Mouse (Mus musculus) limb, embryonic 14.5 days (tissue): ENCODE results near the gene Plekha5. TPM values are rescaled to one million over a fixed set of nuclear protein-coding genes. Genes with fewer than 3 reads are reported as not detected.
A peak's percentile ranks its signal among the peaks of the same experiment; 100 is the strongest.
"Not testable (repeated sequence)": the region's sequence is repeated elsewhere in the genome, so short reads cannot be mapped to it uniquely, and the experiment has no call there.

Source experiments
- ATAC-seq: fragments of 200-750 bp; cut with Nextera tagmentation; 2 replicates; pipeline ENCODE4 v1.8.0; 2017; ENCODE audit warnings: low read depth, moderate number of reproducible peaks, moderate TSS enrichment; ENCODE audit not compliant: low FRiP score
- DNase-seq: peaks from one replicate; pipeline ENCODE4 v3.0.0-alpha.2; 2015; ENCODE audit warnings: low spot score
- H3K27ac ChIP-seq: fragments of 300-500 bp; sonication (generic); replicated peaks from 2 replicates; pipeline ENCODE4 v1.5.1; 2014; ENCODE audit warnings: low read depth, mild to moderate bottlenecking, low read length, moderate library complexity, mixed read lengths
- H3K27me3 ChIP-seq: fragments of 300-500 bp; sonication (generic); 2 replicates; pipeline ENCODE4 v1.6.1; 2014; ENCODE audit warnings: low read length, mixed read lengths; ENCODE audit not compliant: control insufficient read depth, insufficient read depth
- H3K36me3 ChIP-seq: fragments of 300-500 bp; sonication (generic); 2 replicates; pipeline ENCODE4 v1.6.1; 2014; ENCODE audit warnings: mild to moderate bottlenecking, low read length, moderate library complexity, mixed read lengths; ENCODE audit not compliant: control insufficient read depth, insufficient read depth
- H3K4me1 ChIP-seq: fragments of 300-500 bp; sonication (generic); 2 replicates; pipeline ENCODE4 v1.6.1; 2014; ENCODE audit warnings: antibody characterized with exemption, low read length, mixed read lengths; ENCODE audit not compliant: control insufficient read depth, insufficient read depth
- H3K4me2 ChIP-seq: fragments of 300-500 bp; sonication (generic); replicated peaks from 2 replicates; pipeline ENCODE4 v1.6.1; 2014; ENCODE audit warnings: low read depth, mild to moderate bottlenecking, low read length, moderate library complexity; ENCODE audit not compliant: severe bottlenecking
- H3K4me3 ChIP-seq: fragments of 300-500 bp; sonication (generic); replicated peaks from 2 replicates; pipeline ENCODE4 v1.5.1; 2014; ENCODE audit warnings: low read length
- H3K9ac ChIP-seq: fragments of 300-500 bp; sonication (generic); 2 replicates; pipeline ENCODE4 v1.6.1; 2014; ENCODE audit warnings: mild to moderate bottlenecking, low read depth, low read length, moderate library complexity; ENCODE audit not compliant: severe bottlenecking
- H3K9me3 ChIP-seq: fragments of 300-500 bp; sonication (generic); 2 replicates; pipeline ENCODE4 v1.6.1; 2016; ENCODE audit warnings: low read length; ENCODE audit not compliant: control insufficient read depth
- POLR2A ChIP-seq: fragments of 200-500 bp; IDR thresholded peaks from 2 replicates; pipeline ENCODE4 v1.8.0; 2012; ENCODE audit warnings: inconsistent platforms, mild to moderate bottlenecking, moderate library complexity, borderline replicate concordance; ENCODE audit not compliant: insufficient read depth, insufficient read length; ENCODE audit errors: extremely low read depth
- WGBS: fragments of 180-500 bp; shearing (Covaris S2); extraction: QIAGEN DNeasy Blood & Tissue Kit; methylation state at CpG from one replicate; pipeline ENCODE4 v1.1.7; 2014; 5-methylcytosine and 5-hydroxymethylcytosine counted together
- polyA plus RNA-seq, 2 experiments: library from polyadenylated mRNA; depleted of rRNA in 1 of 2; stranded (reverse) in 1 of 2; unstranded in 1 of 2; fragments of >200 nt; fragmentation: Nextera tagmentation in 1 of 2; extraction: Ambion mirVana in 1 of 2; gene quantifications; 2 replicates each; pipeline versions ENCODE4 v1.2.1 to v1.2.3; 2012 to 2014

Plekha5 gene
- polyA plus RNA-seq, 2 experiments = 50.8 to 87.2 TPM

- Histone ChIP-seq H3K4me3 (no peak overlapping the region), H3K9ac (peak overlapping the region; percentile 28; the same call in 1 of the 2 replicates), H3K9me3 (no peaks in the 10 kb centered on the region), H3K4me1 (peaks cover 32% of the 10 kb centered on the region), H3K4me2 (no peak overlapping the region; the same call in 1 of the 2 replicates), H3K36me3 (no peaks in the 10 kb centered on the region), H3K27me3 (no peaks in the 10 kb centered on the region), H3K27ac (peak overlapping the region; percentile 9)
- DNase-seq (no peak), ATAC-seq (no peak)
- no peak for TF ChIP-seq POLR2A
- 77% methylated on average over 18 of the region's 18 CpGs for WGBS
Observed at GRCm38 (mm10) chr6:140490921-140491537, 67.2 kb downstream of the Plekha5 start.

- Histone ChIP-seq H3K4me2 (no peak overlapping the region), H3K27me3 (no peaks in the 10 kb centered on the region), H3K27ac (no peak overlapping the region), H3K4me1 (peaks cover 27% of the 10 kb centered on the region), H3K4me3 (no peak overlapping the region), H3K36me3 (no peaks in the 10 kb centered on the region), H3K9me3 (no peaks in the 10 kb centered on the region), H3K9ac (no peak overlapping the region)
- TF ChIP-seq POLR2A = no peak
- 55% methylated on average over 6 of the region's 6 CpGs for WGBS
- no peak for DNase-seq
- ATAC-seq = no peak
Observed at GRCm38 (mm10) chr6:140492043-140492442, 68.2 kb downstream of the Plekha5 start.

- WGBS = 89% methylated on average over 3 of the region's 3 CpGs
- Histone ChIP-seq H3K4me3 (no peak overlapping the region), H3K27ac (no peak overlapping the region), H3K4me2 (no peak overlapping the region), H3K9ac (no peak overlapping the region), H3K27me3 (no peaks in the 10 kb centered on the region), H3K36me3 (peaks cover 5% of the 10 kb centered on the region; the same call in 1 of the 2 replicates), H3K9me3 (no peaks in the 10 kb centered on the region), H3K4me1 (no peaks in the 10 kb centered on the region)
- TF ChIP-seq POLR2A = no peak
- DNase-seq = no peak
- no peak for ATAC-seq
Observed at GRCm38 (mm10) chr6:140498074-140498473, 74.2 kb downstream of the Plekha5 start.

- Histone ChIP-seq H3K36me3 (peaks cover 5% of the 10 kb centered on the region; the same call in 1 of the 2 replicates), H3K9ac (no peak overlapping the region)
- WGBS = 86% methylated on average over 4 of the region's 4 CpGs
Observed at GRCm38 (mm10) chr6:140498958-140499357, 75.1 kb downstream of the Plekha5 start.

GRCm38 (mm10) chr6:140500829-140501228, 77.0 kb downstream of the Plekha5 start:
- not testable (repeated sequence) for H3K27ac ChIP-seq, H3K4me3 ChIP-seq, H3K36me3 ChIP-seq, DNase-seq, H3K9ac ChIP-seq, ATAC-seq, H3K9me3 ChIP-seq, H3K4me2 ChIP-seq, H3K4me1 ChIP-seq, H3K27me3 ChIP-seq
- 71% methylated on average over 1 of the region's 1 CpGs for WGBS

More at GRCm38 (mm10) chr6:140498958-140499357, 75.1 kb downstream of the Plekha5 start:
- H3K4me2 ChIP-seq = no peak overlapping the region
- no peak overlapping the region for H3K27ac ChIP-seq
- H3K4me3 ChIP-seq = no peak overlapping the region
- no peak for TF ChIP-seq POLR2A
- ATAC-seq (no peak), DNase-seq (no peak)
- H3K4me1 ChIP-seq = no peaks in the 10 kb centered on the region
- H3K9me3 ChIP-seq = no peaks in the 10 kb centered on the region
- no peaks in the 10 kb centered on the region for H3K27me3 ChIP-seq
